Mouse (Mus musculus) forebrain, embryonic 12.5 days (tissue): ENCODE measurements at regions not wholly inside any gene's neighbourhood (a gene's known extent, or its start where the extent isn't known, plus 50 kb on each side); places are given as distances from the start of the nearest gene placed in this dataset.

Experiments used
- ATAC-seq: fragments of 200-750 bp; cut with Nextera tagmentation; 2 replicates; pipeline ENCODE4 v1.8.0; 2017; ENCODE audit warnings: moderate TSS enrichment; ENCODE audit not compliant: low FRiP score
- H3K27ac ChIP-seq: fragments of 300-500 bp; sonication (generic); 2 replicates; pipeline ENCODE4 v1.5.1; 2016; ENCODE audit warnings: mild to moderate bottlenecking
- H3K27me3 ChIP-seq: fragments of 300-500 bp; sonication (generic); 2 replicates; pipeline ENCODE4 v1.6.1; 2016; ENCODE audit warnings: mild to moderate bottlenecking
- H3K36me3 ChIP-seq: fragments of 300-500 bp; sonication (generic); replicated peaks from 2 replicates; pipeline ENCODE4 v1.6.1; 2016; ENCODE audit warnings: mild to moderate bottlenecking
- H3K4me1 ChIP-seq: fragments of 300-500 bp; sonication (generic); 2 replicates; pipeline ENCODE4 v1.6.1; 2016
- H3K4me2 ChIP-seq: fragments of 300-500 bp; sonication (generic); 2 replicates; pipeline ENCODE4 v1.6.1; 2016; ENCODE audit warnings: mild to moderate bottlenecking, moderate library complexity
- H3K4me3 ChIP-seq: fragments of 300-500 bp; sonication (generic); replicated peaks from 2 replicates; pipeline ENCODE4 v1.5.1; 2016; ENCODE audit warnings: mild to moderate bottlenecking
- H3K9ac ChIP-seq: fragments of 300-500 bp; sonication (generic); 2 replicates; pipeline ENCODE4 v1.6.1; 2016; ENCODE audit warnings: mild to moderate bottlenecking
- H3K9me3 ChIP-seq: fragments of 300-500 bp; sonication (generic); 2 replicates; pipeline ENCODE4 v1.6.1; 2016
- WGBS: fragments of 180-500 bp; shearing (Covaris S2); methylation state at CpG from one replicate; pipeline ENCODE4 v1.1.7; 2016; 5-methylcytosine and 5-hydroxymethylcytosine counted together

DNA sequence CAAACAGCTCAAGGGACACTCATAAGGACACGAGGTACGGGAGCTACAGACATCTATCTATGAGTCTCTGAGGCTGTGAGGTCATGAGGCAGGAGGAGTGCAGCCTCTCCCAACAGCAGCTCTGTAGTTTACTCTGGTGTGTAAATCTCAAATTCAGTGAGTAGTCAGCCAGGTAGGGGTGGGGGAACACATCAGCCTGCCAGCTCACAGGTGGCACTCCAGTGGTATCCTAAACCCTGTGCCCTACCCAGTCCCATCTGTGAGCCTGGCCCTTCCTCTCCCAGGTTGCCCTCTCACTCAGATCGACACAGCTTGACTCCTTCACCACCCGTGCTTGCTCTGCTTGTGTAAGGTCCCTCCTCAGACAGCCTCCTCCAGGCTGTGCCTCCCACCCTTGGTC, 202.2 kb downstream of the Sipa1l2 start:
- H3K9ac ChIP-seq: no peak overlapping the region
- H3K27me3 ChIP-seq: no peaks in the 10 kb centered on the region
- no peaks in the 10 kb centered on the region for H3K36me3 ChIP-seq
- H3K9me3 ChIP-seq: no peaks in the 10 kb centered on the region
- no peak overlapping the region for H3K4me3 ChIP-seq
- 74% methylated on average over 4 of the region's 4 CpGs for WGBS
- no peak for ATAC-seq
- H3K27ac ChIP-seq: no peak overlapping the region
- no peak overlapping the region for H3K4me2 ChIP-seq
- H3K4me1 ChIP-seq: peaks cover 10% of the 10 kb centered on the region

- Histone ChIP-seq H3K27me3 (no peaks in the 10 kb centered on the region), H3K9ac (no peak overlapping the region), H3K27ac (no peak overlapping the region), H3K4me1 (peaks cover 7% of the 10 kb centered on the region), H3K36me3 (no peaks in the 10 kb centered on the region), H3K9me3 (no peaks in the 10 kb centered on the region), H3K4me3 (no peak overlapping the region), H3K4me2 (no peak overlapping the region)
- 93% methylated on average over 5 of the region's 5 CpGs for WGBS
- ATAC-seq: no peak
Measured at GRCm38 (mm10) chr8:125365004-125365403, 204.6 kb downstream of the Sipa1l2 start.

DNA sequence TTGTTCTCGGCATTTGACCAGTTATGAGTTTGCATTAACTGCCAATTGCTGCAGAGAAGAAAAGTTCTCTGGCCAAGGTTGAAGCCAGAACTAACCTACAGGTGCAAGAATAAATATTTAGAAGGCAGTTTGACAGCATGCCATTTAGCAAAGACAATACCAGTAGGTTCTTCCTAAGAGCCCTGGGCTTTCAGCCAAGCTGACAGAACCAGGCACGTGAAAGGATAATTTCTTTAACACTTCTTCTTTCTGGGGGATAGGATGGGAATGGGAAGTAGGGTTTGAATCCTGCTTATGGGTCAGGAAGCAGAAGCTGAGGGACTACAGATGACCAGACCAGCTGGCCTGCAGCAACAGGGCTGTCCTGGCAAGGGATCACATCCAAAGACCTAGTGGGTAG, 210.2 kb downstream of the Sipa1l2 start:
- no peak overlapping the region for H3K4me2 ChIP-seq
- H3K36me3 ChIP-seq: no peaks in the 10 kb centered on the region
- H3K9me3 ChIP-seq: no peaks in the 10 kb centered on the region
- H3K9ac ChIP-seq: no peak overlapping the region
- no peak overlapping the region for H3K4me3 ChIP-seq
- no peak overlapping the region for H3K27ac ChIP-seq
- H3K4me1 ChIP-seq: peaks cover 20% of the 10 kb centered on the region
- ATAC-seq: no peak
- WGBS: 85% methylated on average over 2 of the region's 2 CpGs
- no peaks in the 10 kb centered on the region for H3K27me3 ChIP-seq

DNA sequence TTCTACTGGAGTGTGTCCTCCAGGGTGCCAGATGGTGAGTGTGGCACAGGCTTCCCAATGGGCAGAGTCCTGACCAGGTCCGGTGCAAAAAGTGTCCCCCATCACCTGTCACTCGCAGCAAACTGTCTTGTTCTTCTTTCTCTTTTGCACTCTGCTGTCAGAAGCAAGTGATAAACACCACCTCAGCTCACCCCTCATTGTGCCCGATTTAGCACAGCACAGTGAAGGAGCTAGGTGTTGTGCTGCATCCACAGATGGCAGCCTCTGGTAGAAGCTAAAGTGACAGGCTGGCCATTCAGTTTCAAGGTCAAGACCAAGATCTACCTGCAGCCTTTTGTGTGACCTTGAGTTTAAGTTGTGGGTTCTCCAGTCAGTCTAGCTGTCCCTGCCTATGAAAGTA, 211.8 kb downstream of the Sipa1l2 start:
- H3K9ac ChIP-seq: no peak overlapping the region
- no peak overlapping the region for H3K4me2 ChIP-seq
- no peak overlapping the region for H3K27ac ChIP-seq
- H3K27me3 ChIP-seq: no peaks in the 10 kb centered on the region
- no peaks in the 10 kb centered on the region for H3K36me3 ChIP-seq
- ATAC-seq: no peak
- no peaks in the 10 kb centered on the region for H3K9me3 ChIP-seq
- 84% methylated on average over 3 of the region's 3 CpGs for WGBS
- no peak overlapping the region for H3K4me3 ChIP-seq
- H3K4me1 ChIP-seq: peaks cover 29% of the 10 kb centered on the region

DNA sequence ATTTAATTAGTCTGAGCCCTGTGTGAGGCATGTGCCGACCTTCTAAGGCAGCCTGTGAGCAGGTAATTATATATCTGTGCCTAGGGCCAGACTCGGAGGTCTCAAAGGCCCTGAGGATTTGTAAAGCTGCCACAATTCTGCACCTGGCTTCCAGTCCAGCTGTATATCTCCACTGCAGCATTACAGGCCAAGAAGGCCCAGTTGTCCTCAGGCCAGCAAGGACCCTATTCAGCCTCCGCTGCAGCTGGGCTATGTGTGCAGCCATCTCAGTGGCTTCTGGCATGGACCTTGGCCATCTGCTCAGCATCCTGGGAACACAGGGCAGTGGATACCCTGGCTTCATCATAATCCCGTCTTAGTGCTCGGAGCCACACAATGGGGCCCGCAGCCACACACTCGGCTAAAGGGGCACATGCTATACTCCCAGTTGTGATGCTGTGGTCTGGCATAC, 214.5 kb downstream of the Sipa1l2 start:
- H3K9me3 ChIP-seq: no peaks in the 10 kb centered on the region
- H3K27me3 ChIP-seq: peaks cover 4% of the 10 kb centered on the region; the same call in 1 of the 2 replicates
- no peak overlapping the region for H3K27ac ChIP-seq
- ATAC-seq: no peak
- H3K4me2 ChIP-seq: no peak overlapping the region
- no peaks in the 10 kb centered on the region for H3K36me3 ChIP-seq
- WGBS: 47% methylated on average over 7 of the region's 7 CpGs
- no peak overlapping the region for H3K9ac ChIP-seq
- no peak overlapping the region for H3K4me3 ChIP-seq
- H3K4me1 ChIP-seq: peaks cover 38% of the 10 kb centered on the region

GRCm38 (mm10) chr8:125352276-125352675, 217.3 kb downstream of the Sipa1l2 start:
- Histone ChIP-seq H3K27me3 (peaks cover 4% of the 10 kb centered on the region; the same call in 1 of the 2 replicates), H3K9ac (no peak overlapping the region), H3K9me3 (no peaks in the 10 kb centered on the region), H3K4me2 (no peak overlapping the region), H3K4me1 (peaks cover 51% of the 10 kb centered on the region), H3K4me3 (no peak overlapping the region), H3K27ac (no peak overlapping the region), H3K36me3 (no peaks in the 10 kb centered on the region)
- ATAC-seq: no peak
- 28% methylated on average over 3 of the region's 3 CpGs for WGBS

DNA sequence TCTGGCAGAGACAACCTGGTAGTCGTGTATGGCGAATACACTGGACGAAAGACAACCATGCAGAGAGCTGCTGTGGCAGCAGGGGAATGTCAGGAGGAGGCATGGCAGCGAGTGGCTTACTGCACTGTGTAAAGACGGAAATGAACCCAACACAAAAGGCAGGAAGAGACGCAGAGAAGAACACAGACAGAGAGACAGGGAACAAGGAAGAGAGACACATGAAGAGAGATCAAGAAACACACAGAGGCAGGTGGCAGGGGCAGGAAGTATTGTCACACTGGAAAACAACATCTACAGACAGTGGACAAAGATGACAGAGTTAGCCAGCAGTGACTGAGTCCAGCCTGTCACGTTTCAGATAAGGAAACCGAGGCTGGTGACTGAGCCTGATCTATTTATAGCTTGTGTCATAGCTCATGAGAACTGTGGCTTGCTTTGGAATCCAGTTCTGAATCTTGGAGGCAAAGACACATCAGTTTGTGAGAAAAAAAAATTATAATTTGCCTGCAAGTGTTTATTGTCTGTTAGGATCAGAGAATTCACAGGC, 218.0 kb downstream of the Sipa1l2 start:
- Histone ChIP-seq H3K9me3 (no peaks in the 10 kb centered on the region), H3K4me2 (no peak overlapping the region), H3K36me3 (no peaks in the 10 kb centered on the region), H3K4me1 (peaks cover 48% of the 10 kb centered on the region), H3K4me3 (no peak overlapping the region), H3K27me3 (peaks cover 4% of the 10 kb centered on the region; the same call in 1 of the 2 replicates), H3K27ac (no peak overlapping the region), H3K9ac (no peak overlapping the region)
- ATAC-seq: no peak
- WGBS: 80% methylated on average over 8 of the region's 8 CpGs

GRCm38 (mm10) chr8:125349290-125350025, 220.2 kb downstream of the Sipa1l2 start:
- Histone ChIP-seq H3K4me2 (no peak overlapping the region), H3K4me3 (no peak overlapping the region), H3K36me3 (no peaks in the 10 kb centered on the region), H3K9me3 (no peaks in the 10 kb centered on the region), H3K4me1 (peaks cover 30% of the 10 kb centered on the region), H3K27me3 (peaks cover 4% of the 10 kb centered on the region; the same call in 1 of the 2 replicates), H3K27ac (peak overlapping the region; percentile 31; the same call in 1 of the 2 replicates), H3K9ac (no peak overlapping the region)
- 29% methylated on average over 7 of the region's 7 CpGs for WGBS
- ATAC-seq: peak; percentile 86

- Histone ChIP-seq H3K4me3 (no peak overlapping the region), H3K4me2 (no peak overlapping the region), H3K9me3 (no peaks in the 10 kb centered on the region), H3K9ac (no peak overlapping the region), H3K36me3 (no peaks in the 10 kb centered on the region), H3K27ac (no peak overlapping the region), H3K27me3 (peaks cover 6% of the 10 kb centered on the region), H3K4me1 (peaks cover 21% of the 10 kb centered on the region)
- WGBS: 91% methylated on average over 8 of the region's 8 CpGs
- no peak for ATAC-seq
Measured at GRCm38 (mm10) chr8:125346182-125346581, 223.4 kb downstream of the Sipa1l2 start.

DNA sequence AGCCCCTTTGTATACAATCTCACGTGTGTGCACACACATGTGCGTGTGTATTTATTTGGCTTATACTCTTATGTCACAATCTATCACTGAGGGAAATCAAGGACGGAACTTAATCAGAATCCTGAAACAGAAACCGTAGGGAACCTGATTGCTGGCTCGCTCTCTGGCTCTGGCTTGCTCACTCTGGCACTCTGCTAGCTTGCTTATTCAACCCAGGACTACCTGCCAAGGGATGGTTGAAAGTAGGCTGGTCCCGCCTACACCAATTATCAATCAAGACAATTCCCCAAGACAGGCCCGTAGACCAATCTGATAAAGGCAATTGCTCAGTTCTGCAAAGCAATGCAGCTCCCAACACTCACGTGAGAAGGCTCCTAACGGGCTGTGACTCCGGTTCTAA, 224.0 kb downstream of the Sipa1l2 start:
- Histone ChIP-seq H3K36me3 (no peaks in the 10 kb centered on the region), H3K4me2 (no peak overlapping the region), H3K4me1 (peaks cover 21% of the 10 kb centered on the region), H3K4me3 (no peak overlapping the region), H3K27ac (no peak overlapping the region), H3K9me3 (no peaks in the 10 kb centered on the region), H3K9ac (no peak overlapping the region), H3K27me3 (peaks cover 4% of the 10 kb centered on the region)
- WGBS: 93% methylated on average over 10 of the region's 10 CpGs
- ATAC-seq: no peak

GRCm38 (mm10) chr8:125343867-125344266, 225.7 kb downstream of the Sipa1l2 start:
- no peaks in the 10 kb centered on the region for H3K9me3 ChIP-seq
- H3K9ac ChIP-seq: no peak overlapping the region
- no peak overlapping the region for H3K4me3 ChIP-seq
- no peaks in the 10 kb centered on the region for H3K36me3 ChIP-seq
- H3K4me2 ChIP-seq: no peak overlapping the region
- H3K27me3 ChIP-seq: peaks cover 2% of the 10 kb centered on the region; the same call in 1 of the 2 replicates
- ATAC-seq: no peak
- H3K27ac ChIP-seq: no peak overlapping the region
- 64% methylated on average over 9 of the region's 9 CpGs for WGBS
- H3K4me1 ChIP-seq: peaks cover 11% of the 10 kb centered on the region

GRCm38 (mm10) chr8:125342521-125342920, 227.1 kb downstream of the Sipa1l2 start:
- peaks cover 7% of the 10 kb centered on the region for H3K27me3 ChIP-seq
- no peaks in the 10 kb centered on the region for H3K9me3 ChIP-seq
- H3K27ac ChIP-seq: no peak overlapping the region
- 89% methylated on average over 9 of the region's 9 CpGs for WGBS
- H3K4me2 ChIP-seq: no peak overlapping the region
- no peak for ATAC-seq
- H3K9ac ChIP-seq: no peak overlapping the region
- no peak overlapping the region for H3K4me3 ChIP-seq
- H3K36me3 ChIP-seq: no peaks in the 10 kb centered on the region
- peaks cover 10% of the 10 kb centered on the region for H3K4me1 ChIP-seq

- no peaks in the 10 kb centered on the region for H3K36me3 ChIP-seq
- no peak overlapping the region for H3K4me2 ChIP-seq
- peaks cover 8% of the 10 kb centered on the region for H3K27me3 ChIP-seq
- no peak overlapping the region for H3K9ac ChIP-seq
- WGBS: 87% methylated on average over 4 of the region's 4 CpGs
- no peak overlapping the region for H3K4me3 ChIP-seq
- H3K9me3 ChIP-seq: no peaks in the 10 kb centered on the region
- peaks cover 19% of the 10 kb centered on the region for H3K4me1 ChIP-seq
- no peak overlapping the region for H3K27ac ChIP-seq
- ATAC-seq: no peak
Measured at GRCm38 (mm10) chr8:125341606-125342005, 228.0 kb downstream of the Sipa1l2 start.
